9 mouse cellular contexts compared by ENCODE assay signal in the genomic region with DNA sequence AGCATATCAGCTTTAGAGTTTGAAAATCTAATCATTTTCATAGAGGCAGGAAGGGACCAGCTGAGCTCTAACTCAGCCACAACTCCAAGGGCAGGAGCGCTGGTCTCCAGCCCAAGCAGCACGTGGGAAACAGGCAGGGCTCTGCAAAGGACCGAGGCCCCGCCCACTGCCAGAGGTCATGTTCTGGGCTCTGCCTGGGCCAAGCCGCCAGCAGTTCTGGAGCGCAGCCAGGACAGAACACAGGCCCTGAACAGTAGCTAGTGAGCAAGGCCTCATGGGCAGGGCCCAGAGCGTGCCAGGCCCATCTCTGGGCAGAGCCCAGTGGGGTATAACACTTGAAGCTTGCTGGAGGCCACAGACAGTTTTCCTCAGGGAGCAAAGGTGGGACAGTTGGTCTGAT.
A peak's percentile ranks its signal among the peaks of the same experiment; 100 is the strongest.
DNase-seq lines count a peak whose midpoint lies in the region; ATAC-seq and TF ChIP-seq lines count a peak whose summit lies in the region.
"Had no signal": no experiment of that assay in that cellular context is flagged by ENCODE, and none has a peak within 500 bp of the region (broad histone marks: within the 10 kb centered on the region; RNA-seq: fewer than 3 reads in every experiment).

No protein-coding gene starts in this region.

- no peak for TF ChIP-seq CTCF in gastrocnemius, adult 2 months (IDR thresholded peaks at IDR 0.05)
- no peak for TF ChIP-seq CTCF in lung, embryonic 14.5 days (IDR thresholded peaks at IDR 0.05; ENCODE audit: low read depth)

- H3K27me3 ChIP-seq in hindbrain, embryonic 14.5 days (ENCODE audit: control insufficient read depth, insufficient read depth, low read length): peaks cover 75% of the 10 kb centered on the region
- 0 out of 2 replicates have a peak, but pooled peaks cover 13% of the 10 kb centered on the region for H3K27me3 ChIP-seq in lung, embryonic 14.5 days (ENCODE audit: insufficient read depth, low read length)

- no peaks in the 10 kb centered on the region for H3K36me3 ChIP-seq in hindbrain, embryonic 14.5 days (replicated peaks; ENCODE audit: control insufficient read depth, insufficient read depth)
- no peaks in the 10 kb centered on the region for H3K36me3 ChIP-seq in lung, embryonic 14.5 days (ENCODE audit: insufficient read depth)

- ATAC-seq in hindbrain, embryonic 14.5 days (ENCODE audit: low FRiP score): peak; percentile 44; the same call in 1 of the 2 replicates
- ATAC-seq in lung, embryonic 14.5 days (ENCODE audit: insufficient read depth): peak; percentile 78

- no peak overlapping the region for H3K4me2 ChIP-seq in hindbrain, embryonic 14.5 days (replicated peaks)
- no peak overlapping the region for H3K4me2 ChIP-seq in lung, embryonic 14.5 days

- no peak overlapping the region for H3K4me3 ChIP-seq in gastrocnemius, adult 2 months
- H3K4me3 ChIP-seq in hindbrain, embryonic 14.5 days (replicated peaks; ENCODE audit: low read length): no peak overlapping the region
- no peak overlapping the region for H3K4me3 ChIP-seq in lung, embryonic 14.5 days (ENCODE audit: low read depth, low read length)
- H3K4me3 ChIP-seq: myocyte had no signal

- intact Hi-C loops in gastrocnemius, adult 2 months (cut with DNase I): no loop called here

- peaks cover 58% of the 10 kb centered on the region for H3K4me1 ChIP-seq in hindbrain, embryonic 14.5 days (replicated peaks; ENCODE audit: control insufficient read depth, insufficient read depth, low read length)
- peaks cover 31% of the 10 kb centered on the region for H3K4me1 ChIP-seq in lung, embryonic 14.5 days (ENCODE audit: insufficient read depth)

- no peaks in the 10 kb centered on the region for H3K9me3 ChIP-seq in hindbrain, embryonic 14.5 days (ENCODE audit: control insufficient read depth, low read length)
- no peaks in the 10 kb centered on the region for H3K9me3 ChIP-seq in lung, embryonic 14.5 days (ENCODE audit: low read depth, low read length)

- no peak overlapping the region for H3K9ac ChIP-seq in hindbrain, embryonic 14.5 days
- H3K9ac ChIP-seq in lung, embryonic 14.5 days: no peak overlapping the region

- WGBS in hindbrain, embryonic 14.5 days: 12% methylated on average over 7 of the region's 7 CpGs
- WGBS in lung, embryonic 14.5 days: 10% methylated on average over 7 of the region's 7 CpGs

- peak; percentile 90 for DNase-seq in Muller cell, postnatal 12 days (ENCODE audit: inconsistent ontology term)
- DNase-seq in cerebellum, postnatal 10 days: peak; percentile 65 to 78
- DNase-seq in gastrocnemius, adult 2 months: peak; percentile 89
- peak; percentile 56 for DNase-seq in hindbrain, embryonic 14.5 days (ENCODE audit: low spot score)
- peak; percentile 77 to 83 for DNase-seq in layer of hippocampus, postnatal 10 days (ENCODE audit: low spot score in 2 of 2)
- peak; percentile 87 for DNase-seq in lung, embryonic 14.5 days
- DNase-seq in right cerebral cortex, adult 18-20 months: peak; percentile 74
- DNase-seq in B cell, adult 2 months: no peak

- H3K27ac ChIP-seq in gastrocnemius, adult 2 months: peak overlapping the region; percentile 49
- H3K27ac ChIP-seq in hindbrain, embryonic 14.5 days: no peak overlapping the region
- H3K27ac ChIP-seq in lung, embryonic 14.5 days (ENCODE audit: low read depth): peak overlapping the region; percentile 37; the same call in 1 of the 2 replicates

Comparison
In these comparisons a context has a peak if more than half of its experiments do, and no peak if none do; other contexts are left out.
1. DNase-seq: peak in Muller cell, postnatal 12 days (single experiment), cerebellum, postnatal 10 days (2 of 2), gastrocnemius, adult 2 months (single experiment), hindbrain, embryonic 14.5 days (single experiment), layer of hippocampus, postnatal 10 days (2 of 2), lung, embryonic 14.5 days (single experiment) and right cerebral cortex, adult 18-20 months (single experiment); none in B cell, adult 2 months (0 of 2).